Mouse (Mus musculus) stomach, embryonic 15.5 days (tissue): Measurements from ENCODE around the gene Bco2. TPM values are rescaled to one million over a fixed set of nuclear protein-coding genes. Genes with fewer than 3 reads are reported as not detected.

ENCODE experiments used
- ATAC-seq: fragments of 200-750 bp; cut with Nextera tagmentation; 2 replicates; pipeline ENCODE4 v1.8.0; 2017; ENCODE audit warnings: low read depth, moderate number of reproducible peaks, moderate TSS enrichment; ENCODE audit not compliant: insufficient read depth, low FRiP score
- H3K27ac ChIP-seq: fragments of 300-500 bp; sonication (generic); 2 replicates; pipeline ENCODE4 v1.5.1; 2015; ENCODE audit warnings: mild to moderate bottlenecking, inconsistent platforms
- H3K27me3 ChIP-seq: fragments of 300-500 bp; sonication (generic); replicated peaks from 2 replicates; pipeline ENCODE4 v1.6.1; 2015; ENCODE audit warnings: inconsistent platforms
- H3K36me3 ChIP-seq: fragments of 300-500 bp; sonication (generic); 2 replicates; pipeline ENCODE4 v1.6.1; 2015; ENCODE audit warnings: inconsistent platforms
- H3K4me1 ChIP-seq: fragments of 300-500 bp; sonication (generic); 2 replicates; pipeline ENCODE4 v1.6.1; 2015; ENCODE audit warnings: inconsistent platforms
- H3K4me2 ChIP-seq: fragments of 300-500 bp; sonication (generic); 2 replicates; pipeline ENCODE4 v1.6.1; 2015; ENCODE audit warnings: mild to moderate bottlenecking, inconsistent platforms
- H3K4me3 ChIP-seq: fragments of 300-500 bp; sonication (generic); replicated peaks from 2 replicates; pipeline ENCODE4 v1.5.1; 2015; ENCODE audit warnings: inconsistent platforms
- H3K9ac ChIP-seq: fragments of 300-500 bp; sonication (generic); 2 replicates; pipeline ENCODE4 v1.6.1; 2015; ENCODE audit warnings: inconsistent platforms
- H3K9me3 ChIP-seq: fragments of 300-500 bp; sonication (generic); 2 replicates; pipeline ENCODE4 v1.6.1; 2016; ENCODE audit warnings: inconsistent platforms
- WGBS: fragments of 180-500 bp; shearing (Covaris S2); methylation state at CpG from one replicate; pipeline ENCODE4 v1.1.7; 2015; 5-methylcytosine and 5-hydroxymethylcytosine counted together
- polyA plus RNA-seq: library from polyadenylated mRNA; unstranded; fragments of >200 nt; fragmentation: Nextera tagmentation; extraction: Ambion mirVana; gene quantifications from 2 replicates; pipeline ENCODE4 v1.2.1, GENCODE M21; 2015

Gene Bco2
- polyA plus RNA-seq, 1 experiment from 2014 or later = 1.1 TPM

GRCm38 (mm10) chr9:50500974-50501501 lies 53.9 kb downstream of the Bco2 start:
- Histone ChIP-seq H3K27ac (no peak overlapping the region), H3K9me3 (no peaks in the 10 kb centered on the region), H3K27me3 (no peaks in the 10 kb centered on the region), H3K4me2 (peak overlapping the region; percentile 53), H3K4me1 (peaks cover 8% of the 10 kb centered on the region; the same call in 1 of the 2 replicates), H3K4me3 (peak overlapping the region; percentile 35), H3K36me3 (no peaks in the 10 kb centered on the region), H3K9ac (no peak overlapping the region)
- ATAC-seq = peak; percentile 82; the same call in 1 of the 2 replicates
- 18% methylated on average over 14 of the region's 14 CpGs for WGBS

- no peaks in the 10 kb centered on the region for H3K9me3 ChIP-seq
- no peak overlapping the region for H3K27ac ChIP-seq
- WGBS = 66% methylated on average over 15 of the region's 15 CpGs
- H3K36me3 ChIP-seq = no peaks in the 10 kb centered on the region
- H3K9ac ChIP-seq = no peak overlapping the region
- ATAC-seq = no peak
- H3K4me3 ChIP-seq = peak overlapping the region; percentile 35; the same call in 1 of the 2 replicates
- H3K4me1 ChIP-seq = peaks cover 4% of the 10 kb centered on the region; the same call in 1 of the 2 replicates
- H3K4me2 ChIP-seq = peak overlapping the region; percentile 53
- H3K27me3 ChIP-seq = no peaks in the 10 kb centered on the region
Observed at GRCm38 (mm10) chr9:50500467-50500973, 54.5 kb downstream of the Bco2 start.

- 81% methylated on average over 3 of the region's 3 CpGs for WGBS
- H3K4me1 ChIP-seq = 0 out of 2 replicates have a peak, but pooled peaks cover 3% of the 10 kb centered on the region
Observed at GRCm38 (mm10) chr9:50499781-50500180, 55.2 kb downstream of the Bco2 start.

GRCm38 (mm10) chr9:50498815-50499214 lies 56.2 kb downstream of the Bco2 start:
- H3K36me3 ChIP-seq = no peaks in the 10 kb centered on the region
- H3K4me3 ChIP-seq = no peak overlapping the region
- no peak for ATAC-seq
- H3K27me3 ChIP-seq = no peaks in the 10 kb centered on the region
- H3K9me3 ChIP-seq = no peaks in the 10 kb centered on the region
- no peak overlapping the region for H3K4me2 ChIP-seq
- WGBS = 77% methylated on average over 16 of the region's 16 CpGs
- no peak overlapping the region for H3K9ac ChIP-seq
- H3K27ac ChIP-seq = no peak overlapping the region
- H3K4me1 ChIP-seq = 0 out of 2 replicates have a peak, but pooled peaks cover 3% of the 10 kb centered on the region

More at GRCm38 (mm10) chr9:50499781-50500180, 55.2 kb downstream of the Bco2 start:
- no peak overlapping the region for H3K27ac ChIP-seq
- ATAC-seq = no peak
- no peaks in the 10 kb centered on the region for H3K36me3 ChIP-seq
- H3K27me3 ChIP-seq = no peaks in the 10 kb centered on the region
- no peak overlapping the region for H3K9ac ChIP-seq
- H3K4me3 ChIP-seq = no peak overlapping the region
- H3K4me2 ChIP-seq = no peak overlapping the region
- H3K9me3 ChIP-seq = no peaks in the 10 kb centered on the region

GRCm38 (mm10) chr9:50497536-50497935 lies 57.4 kb downstream of the Bco2 start:
- WGBS = 69% methylated on average over 2 of the region's 2 CpGs
- H3K4me2 ChIP-seq = no peak overlapping the region

GRCm38 (mm10) chr9:50497076-50497475 lies 57.9 kb downstream of the Bco2 start:
- Histone ChIP-seq H3K4me1 (0 out of 2 replicates have a peak, but pooled peaks cover 3% of the 10 kb centered on the region), H3K4me3 (no peak overlapping the region), H3K9ac (no peak overlapping the region), H3K4me2 (no peak overlapping the region), H3K9me3 (no peaks in the 10 kb centered on the region), H3K36me3 (no peaks in the 10 kb centered on the region), H3K27ac (no peak overlapping the region), H3K27me3 (no peaks in the 10 kb centered on the region)
- ATAC-seq = no peak
- WGBS = 57% methylated on average over 6 of the region's 6 CpGs

More at GRCm38 (mm10) chr9:50497536-50497935, 57.4 kb downstream of the Bco2 start:
- Histone ChIP-seq H3K36me3 (no peaks in the 10 kb centered on the region), H3K9me3 (no peaks in the 10 kb centered on the region), H3K27me3 (no peaks in the 10 kb centered on the region), H3K4me3 (no peak overlapping the region), H3K4me1 (0 out of 2 replicates have a peak, but pooled peaks cover 3% of the 10 kb centered on the region), H3K9ac (no peak overlapping the region), H3K27ac (no peak overlapping the region)
- no peak for ATAC-seq

- no peaks in the 10 kb centered on the region for H3K9me3 ChIP-seq
Observed at GRCm38 (mm10) chr9:50496546-50496945, 58.4 kb downstream of the Bco2 start.

GRCm38 (mm10) chr9:50496151-50496505 lies 58.9 kb downstream of the Bco2 start:
- ATAC-seq = no peak

More at GRCm38 (mm10) chr9:50496546-50496945, 58.4 kb downstream of the Bco2 start:
- H3K27ac ChIP-seq = 0 out of 2 replicates have a peak overlapping the region, but pooled peaks have one; percentile 26
- no peak for ATAC-seq
- no peak overlapping the region for H3K4me2 ChIP-seq
- H3K36me3 ChIP-seq = no peaks in the 10 kb centered on the region
- no peak overlapping the region for H3K4me3 ChIP-seq
- H3K9ac ChIP-seq = no peak overlapping the region
- 30% methylated on average over 6 of the region's 6 CpGs for WGBS
- 0 out of 2 replicates have a peak, but pooled peaks cover 3% of the 10 kb centered on the region for H3K4me1 ChIP-seq
- H3K27me3 ChIP-seq = no peaks in the 10 kb centered on the region

GRCm38 (mm10) chr9:50495405-50496150 lies 59.4 kb downstream of the Bco2 start:
- H3K4me3 ChIP-seq = no peak overlapping the region
- H3K4me1 ChIP-seq = 0 out of 2 replicates have a peak, but pooled peaks cover 3% of the 10 kb centered on the region
- no peaks in the 10 kb centered on the region for H3K27me3 ChIP-seq
- 59% methylated on average over 10 of the region's 10 CpGs for WGBS
- no peak overlapping the region for H3K27ac ChIP-seq
- H3K36me3 ChIP-seq = no peaks in the 10 kb centered on the region
- 0 out of 2 replicates have a peak, but pooled peaks have one; percentile 50 for ATAC-seq
- H3K9ac ChIP-seq = no peak overlapping the region
- no peaks in the 10 kb centered on the region for H3K9me3 ChIP-seq
- H3K4me2 ChIP-seq = 0 out of 2 replicates have a peak overlapping the region, but pooled peaks have one; percentile 2

More at GRCm38 (mm10) chr9:50496151-50496505, 58.9 kb downstream of the Bco2 start:
- 0 out of 2 replicates have a peak overlapping the region, but pooled peaks have one; percentile 26 for H3K27ac ChIP-seq
- no peaks in the 10 kb centered on the region for H3K36me3 ChIP-seq
- H3K4me1 ChIP-seq = 0 out of 2 replicates have a peak, but pooled peaks cover 3% of the 10 kb centered on the region
- no peaks in the 10 kb centered on the region for H3K9me3 ChIP-seq
- WGBS = 32% methylated on average over 6 of the region's 6 CpGs
- no peaks in the 10 kb centered on the region for H3K27me3 ChIP-seq
- 0 out of 2 replicates have a peak overlapping the region, but pooled peaks have one; percentile 2 for H3K4me2 ChIP-seq
- H3K4me3 ChIP-seq = no peak overlapping the region
- H3K9ac ChIP-seq = no peak overlapping the region

- Histone ChIP-seq H3K27ac (no peak within 1 kb of the TSS), H3K9me3 (no peaks in the 10 kb centered on the region), H3K9ac (no peak within 1 kb of the TSS), H3K27me3 (no peaks in the 10 kb centered on the region), H3K4me1 (0 out of 2 replicates have a peak, but pooled peaks cover 3% of the 10 kb centered on the region), H3K4me2 (no peak within 1 kb of the TSS), H3K36me3 (no peaks in the 10 kb centered on the region), H3K4me3 (no peak within 1 kb of the TSS)
- WGBS = 65% methylated on average over 6 of the region's 6 CpGs
- no peak for ATAC-seq
Observed at GRCm38 (mm10) chr9:50494311-50494710, 60.7 kb downstream of the Bco2 start, which contains the start of gene Plet1. TSS of gene Plet1 (plus strand) at chr9:50494525.

GRCm38 (mm10) chr9:50493777-50494176 lies 61.2 kb downstream of the Bco2 start:
- Histone ChIP-seq H3K27me3 (no peaks in the 10 kb centered on the region), H3K9ac (no peak overlapping the region), H3K9me3 (no peaks in the 10 kb centered on the region), H3K27ac (no peak overlapping the region), H3K4me1 (0 out of 2 replicates have a peak, but pooled peaks cover 3% of the 10 kb centered on the region), H3K36me3 (no peaks in the 10 kb centered on the region), H3K4me2 (no peak overlapping the region), H3K4me3 (no peak overlapping the region)
- 51% methylated on average over 2 of the region's 2 CpGs for WGBS
- ATAC-seq = peak; percentile 23; the same call in 1 of the 2 replicates
